Mouse (Mus musculus): Measurements from ENCODE around the gene Nrp2.

The Nrp2 gene

DNA sequence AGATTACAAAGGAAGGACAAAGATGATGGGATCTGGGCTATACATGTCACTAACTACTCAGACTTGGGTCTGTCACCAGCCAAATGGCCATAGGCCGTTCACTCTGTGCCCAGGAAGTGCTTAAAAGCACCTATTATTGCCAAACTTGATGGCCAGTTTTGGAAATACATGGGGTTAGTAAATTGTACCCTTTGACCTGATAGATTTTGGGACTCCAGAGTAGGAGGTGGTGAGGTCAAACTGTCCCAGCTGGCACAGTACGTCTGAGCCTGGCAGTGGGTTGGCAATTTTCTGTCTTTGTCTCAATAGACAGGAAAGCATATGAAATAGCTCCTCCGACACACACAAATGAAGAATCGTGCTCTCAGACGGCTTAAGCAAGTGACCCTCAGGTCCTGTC lies 20.8 kb downstream of the Nrp2 start:
- DNase-seq (ENCODE audit: low spot score in 2 of 2): no peak

DNA sequence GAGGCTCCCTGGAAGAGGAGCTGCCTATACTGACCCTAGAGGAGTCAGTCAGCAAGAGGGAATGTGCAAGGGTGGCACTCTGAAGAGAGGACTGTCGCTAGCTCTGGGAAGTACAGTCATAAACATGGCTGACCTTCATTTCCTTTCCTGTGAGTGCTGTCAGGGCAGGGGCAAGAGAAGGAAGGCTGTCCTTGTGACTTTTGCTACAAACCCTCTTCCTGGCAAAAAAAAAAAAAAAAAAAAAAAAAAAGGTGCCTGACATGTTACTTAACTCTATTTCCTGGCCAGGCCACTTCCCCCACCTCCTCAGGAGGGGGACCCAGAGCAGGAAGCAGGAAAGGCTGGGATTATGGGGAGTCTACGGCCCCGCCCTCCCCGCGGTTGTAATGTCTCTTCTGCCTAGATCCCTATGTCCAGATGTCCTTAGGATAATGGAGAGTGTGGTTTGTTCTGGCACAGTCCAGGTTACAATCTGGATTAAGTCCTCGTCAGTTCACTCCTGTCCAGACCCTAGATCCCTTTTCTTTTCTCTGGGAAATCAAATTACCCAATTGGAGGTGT lies 21.5 kb downstream of the Nrp2 start:
- DNase-seq (ENCODE audit: low spot score in 2 of 2): no peak

DNA sequence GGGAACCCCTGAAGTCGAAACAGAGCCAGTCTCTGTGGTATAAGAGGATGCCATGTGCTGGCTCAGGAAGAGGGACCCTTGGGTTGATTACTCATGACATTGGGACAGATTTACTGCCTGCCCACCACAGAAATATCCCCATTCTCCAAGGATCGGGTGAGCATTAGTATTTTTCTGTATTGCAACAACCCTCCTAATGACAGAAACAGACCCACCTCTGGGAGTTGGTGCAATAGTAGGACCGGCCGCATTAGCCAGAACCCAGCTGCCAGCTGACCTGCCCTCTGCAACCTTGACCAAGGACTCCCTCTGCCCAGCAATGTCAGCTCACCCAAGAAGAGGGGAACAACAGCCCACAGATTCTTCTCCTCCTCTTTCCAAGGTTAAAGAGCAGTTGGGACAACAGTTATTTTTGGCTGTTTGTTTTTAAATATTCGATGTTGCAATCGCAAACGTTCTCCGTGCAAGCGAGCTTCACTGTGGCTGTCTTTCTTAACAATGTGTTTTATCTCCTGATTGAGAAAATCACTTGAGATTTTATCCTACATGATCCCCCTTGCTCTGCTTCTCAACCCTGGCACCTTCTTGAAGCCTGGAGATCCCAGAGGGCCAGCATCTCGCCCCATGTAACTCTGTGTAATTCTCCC lies 22.1 kb downstream of the Nrp2 start:
- no peak for DNase-seq (ENCODE audit: low spot score in 2 of 2)

DNA sequence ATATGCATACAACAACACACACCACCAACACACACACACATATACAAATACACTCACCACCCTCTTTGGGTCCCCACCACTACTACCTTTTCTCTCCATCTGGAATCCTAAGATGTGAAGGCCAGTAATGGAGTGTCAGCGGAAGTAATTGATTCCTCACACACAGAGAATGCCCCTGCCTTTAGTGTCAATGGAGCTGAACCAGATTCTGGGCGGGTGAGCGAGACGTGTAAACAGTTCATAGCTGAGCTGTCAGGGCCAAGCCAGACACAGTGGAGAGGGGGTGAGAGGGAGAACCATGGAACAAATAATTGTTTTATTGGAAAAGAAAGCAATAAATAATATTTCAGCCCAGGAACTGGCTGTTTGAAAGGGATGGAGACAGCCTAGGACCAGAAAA lies 24.1 kb downstream of the Nrp2 start:
- DNase-seq (ENCODE audit: low spot score in 2 of 2): no peak

DNA sequence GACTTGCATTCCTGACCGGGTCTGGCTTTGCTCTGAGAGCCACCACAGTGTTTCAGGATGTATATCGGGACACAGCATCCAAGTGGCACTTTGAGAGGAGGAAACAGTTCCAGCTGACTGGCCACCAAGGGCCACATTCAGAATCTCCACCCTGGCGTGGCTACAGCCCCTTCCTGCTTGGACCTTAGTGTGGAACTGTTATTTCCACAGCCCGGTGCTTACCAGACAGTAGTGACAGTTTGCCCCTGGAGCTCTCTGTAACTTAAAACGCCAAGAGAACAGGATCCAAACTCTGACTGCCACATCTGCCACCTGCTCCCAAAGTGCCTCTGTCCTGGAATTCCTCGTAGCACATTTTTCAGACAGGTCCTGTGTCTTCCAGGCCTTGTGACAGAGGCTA lies 25.3 kb downstream of the Nrp2 start:
- no peak for DNase-seq (ENCODE audit: low spot score in 2 of 2)

DNA sequence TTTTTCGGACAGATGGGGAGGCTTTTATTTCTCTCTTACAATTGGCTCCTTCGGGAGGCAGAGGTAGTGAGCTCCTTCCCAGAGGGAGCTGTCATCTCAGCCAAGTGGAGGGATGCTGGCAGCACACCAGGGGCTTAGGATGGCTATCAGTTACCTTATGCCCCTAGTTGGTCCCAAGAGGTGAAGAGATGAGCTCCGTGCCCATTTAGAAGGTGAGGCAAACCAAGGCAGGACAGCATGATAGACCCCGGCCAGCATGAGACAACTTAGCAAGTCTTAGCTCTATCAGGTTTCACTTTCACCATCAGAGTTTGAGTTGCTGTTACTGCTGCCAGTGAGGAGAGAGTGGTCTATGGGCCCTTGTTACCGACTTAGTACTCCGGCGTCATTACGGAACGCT lies 25.8 kb downstream of the Nrp2 start:
- no peak for DNase-seq (ENCODE audit: low spot score in 2 of 2)

DNA sequence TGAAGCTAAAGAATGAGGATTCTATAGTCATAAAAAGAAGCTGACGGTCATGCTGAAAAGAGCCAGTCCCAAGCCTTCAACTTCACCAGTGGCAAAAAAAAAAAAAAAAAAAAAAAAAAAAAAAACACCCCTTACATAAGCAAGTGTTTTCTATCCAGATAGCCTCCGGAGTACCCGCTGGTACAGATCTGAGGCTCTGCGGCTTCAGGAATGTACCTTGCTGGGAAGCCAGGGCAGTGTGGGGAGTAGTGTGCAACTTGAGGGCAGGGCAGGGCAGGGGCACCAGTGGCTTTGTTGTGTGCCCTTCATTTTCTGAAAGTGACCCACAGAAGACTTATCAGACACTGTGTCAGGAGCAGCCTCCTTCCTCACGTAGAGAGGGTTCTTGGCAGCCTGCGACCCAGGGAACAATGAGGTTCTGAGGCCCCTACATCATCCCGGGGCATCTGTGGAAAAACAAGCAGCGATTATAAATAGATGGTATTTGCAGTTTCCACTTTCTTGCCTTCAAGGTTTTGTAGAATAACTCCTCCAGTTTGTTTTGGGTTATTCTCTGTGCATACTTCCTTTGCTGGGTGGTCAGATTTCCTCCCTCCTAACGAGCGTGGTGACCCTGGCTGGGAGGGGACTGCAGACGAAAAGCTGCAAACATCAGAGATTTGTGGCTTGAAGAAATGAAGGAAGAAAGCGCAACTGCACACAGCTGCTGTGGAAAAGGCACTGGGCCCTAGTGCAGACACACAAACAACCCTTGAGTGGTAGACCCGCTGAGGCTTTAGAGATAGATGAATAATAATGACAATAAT lies 26.5 kb downstream of the Nrp2 start:
- no peak for DNase-seq (ENCODE audit: low spot score in 2 of 2)

DNA sequence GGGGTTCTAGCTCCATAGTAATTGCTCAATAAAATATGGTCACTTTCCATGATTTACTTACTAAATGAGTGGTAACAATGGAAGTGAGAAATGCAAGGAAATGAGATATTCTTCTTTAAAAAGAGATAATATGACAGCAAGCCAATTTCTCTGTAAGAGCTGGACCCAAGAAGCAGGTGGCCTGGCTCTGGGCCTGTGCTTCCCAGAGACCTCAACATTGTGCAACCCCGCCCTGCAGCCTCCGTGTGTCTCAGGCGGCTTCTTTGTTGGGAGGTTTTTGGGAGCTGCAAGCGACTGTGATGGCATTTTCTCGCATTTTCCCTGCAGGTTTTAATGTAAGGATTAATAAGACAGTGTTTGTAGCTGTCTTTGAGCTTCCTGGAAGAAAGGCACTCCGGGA lies 29.0 kb downstream of the Nrp2 start:
- no peak for DNase-seq (ENCODE audit: low spot score in 2 of 2)

DNA sequence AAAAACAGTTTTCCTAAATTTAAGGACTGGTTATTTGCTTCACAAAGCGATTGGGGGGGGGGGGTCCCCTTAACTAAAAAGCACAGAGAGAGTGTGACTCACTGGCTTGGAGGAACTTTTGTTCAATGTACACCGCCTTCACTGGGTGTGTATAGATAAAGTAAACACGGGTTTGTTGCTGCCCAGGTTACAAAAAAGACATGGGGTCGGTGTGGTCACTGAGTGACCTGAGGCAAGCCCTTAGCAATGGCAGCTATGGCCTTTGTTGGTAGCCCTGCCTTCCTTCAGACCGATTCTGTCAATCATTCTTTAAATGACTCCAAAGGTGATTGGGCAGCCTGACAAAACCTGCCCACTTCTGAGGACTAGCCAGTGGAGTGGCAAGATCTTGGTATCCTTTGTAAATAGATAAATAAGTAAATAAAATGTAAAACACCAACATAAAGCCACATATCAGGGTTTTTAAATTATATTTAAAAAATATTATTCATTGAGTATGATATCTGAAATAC lies 31.4 kb downstream of the Nrp2 start:
- no peak for DNase-seq (ENCODE audit: low spot score in 2 of 2)

DNA sequence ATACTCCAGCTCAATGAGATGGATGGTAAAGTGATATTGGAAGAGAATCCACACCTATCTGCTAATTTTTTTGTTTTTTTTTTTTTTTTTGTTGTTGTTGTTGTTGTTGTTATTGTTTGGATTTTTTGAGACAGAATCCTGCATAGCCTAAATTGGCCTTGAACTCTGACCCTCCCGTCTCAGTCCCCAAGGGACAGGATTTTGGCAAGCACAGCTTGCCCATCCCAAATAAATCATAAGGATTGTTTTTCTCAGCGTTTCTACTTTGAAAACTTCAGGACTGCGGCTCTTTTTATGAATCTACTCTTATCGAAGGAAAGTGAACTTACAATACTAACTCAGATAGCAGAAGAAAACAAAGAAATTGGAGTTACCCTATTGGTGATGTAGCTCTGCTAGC lies 31.9 kb downstream of the Nrp2 start:
- DNase-seq (ENCODE audit: low spot score in 2 of 2): no peak

DNA sequence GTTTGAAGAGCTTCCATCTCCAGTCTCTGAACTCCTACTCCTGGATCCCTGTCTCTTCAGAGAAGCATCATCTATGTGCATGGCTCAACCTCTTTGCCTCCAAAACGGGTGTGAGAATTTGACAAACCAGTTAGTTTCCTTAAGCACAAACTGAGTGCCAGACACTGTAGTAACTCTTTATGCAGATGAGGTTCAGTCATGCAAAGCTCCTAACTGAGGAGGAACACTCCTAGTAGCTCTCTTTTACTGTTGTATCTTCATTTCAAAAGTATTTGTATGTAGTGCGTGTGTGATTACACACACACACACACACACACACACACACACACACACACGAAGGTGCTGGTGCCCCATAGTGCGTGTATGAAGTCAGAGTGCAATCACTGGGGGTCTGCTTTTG lies 32.8 kb downstream of the Nrp2 start:
- no peak for DNase-seq (ENCODE audit: low spot score in 2 of 2)

DNA sequence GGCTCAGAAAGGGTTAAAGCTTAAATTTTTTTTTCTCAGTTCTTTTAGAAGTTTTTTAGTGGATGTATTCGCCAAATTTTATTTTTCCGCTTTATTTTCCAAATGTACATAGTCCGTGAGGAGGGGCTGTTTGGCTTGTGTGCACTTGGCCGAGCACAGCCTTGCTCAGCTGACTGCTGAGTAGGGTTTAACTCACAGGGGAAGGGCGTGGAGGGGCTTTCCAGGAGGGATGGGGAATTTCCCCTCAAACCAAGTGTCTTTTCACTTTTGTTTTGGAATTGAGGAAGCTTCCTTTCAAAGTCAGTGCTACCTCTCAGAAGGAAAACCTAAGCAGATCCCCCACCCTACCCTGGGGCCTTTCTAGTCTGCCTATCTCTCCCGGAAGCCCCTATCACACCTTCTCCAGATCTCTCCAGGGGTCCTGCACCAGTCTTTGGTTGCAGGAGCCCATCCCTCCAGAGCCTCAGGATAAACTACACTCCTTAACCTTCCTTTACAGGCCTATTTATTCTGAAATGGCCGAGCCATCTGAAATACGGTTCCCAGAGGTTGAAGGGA lies 33.4 kb downstream of the Nrp2 start:
- DNase-seq (ENCODE audit: low spot score in 2 of 2): no peak

DNA sequence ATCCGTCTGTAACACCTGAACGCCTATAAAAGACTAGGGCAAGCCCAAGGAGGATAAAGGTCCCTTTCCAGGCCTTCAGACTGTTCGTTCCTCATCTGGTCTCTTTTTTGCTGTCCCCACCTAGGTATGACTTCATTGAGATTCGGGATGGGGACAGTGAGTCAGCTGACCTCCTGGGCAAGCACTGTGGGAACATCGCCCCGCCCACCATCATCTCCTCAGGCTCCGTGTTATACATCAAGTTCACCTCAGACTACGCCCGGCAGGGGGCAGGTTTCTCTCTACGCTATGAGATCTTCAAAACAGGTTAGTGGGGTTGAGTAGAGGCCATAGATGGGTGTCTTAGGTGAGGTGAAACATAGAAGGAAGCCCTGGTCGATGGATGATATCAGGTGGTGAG lies 35.1 kb downstream of the Nrp2 start:
- DNase-seq (ENCODE audit: low spot score in 2 of 2): no peak

DNA sequence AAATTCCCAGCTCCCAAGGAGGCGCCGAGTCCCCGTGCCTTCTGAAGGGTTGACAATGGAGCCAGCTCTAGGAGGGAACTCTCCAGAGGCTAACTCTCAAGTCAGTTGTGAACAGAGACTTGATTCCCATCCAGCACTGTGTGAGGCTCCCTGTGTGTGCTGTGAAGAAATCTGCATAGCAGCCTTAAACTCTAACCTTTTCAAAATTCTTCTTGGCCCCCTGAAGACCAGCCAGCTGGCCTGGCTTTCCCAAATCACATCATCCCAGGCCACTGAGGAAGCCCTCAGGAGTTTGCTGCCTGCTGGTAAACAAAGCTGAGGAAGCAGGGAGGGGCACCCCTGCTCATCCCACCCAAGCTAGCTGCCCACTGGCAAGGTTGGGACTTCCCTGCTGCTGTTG lies 39.0 kb downstream of the Nrp2 start:
- DNase-seq (ENCODE audit: low spot score in 2 of 2): no peak

DNA sequence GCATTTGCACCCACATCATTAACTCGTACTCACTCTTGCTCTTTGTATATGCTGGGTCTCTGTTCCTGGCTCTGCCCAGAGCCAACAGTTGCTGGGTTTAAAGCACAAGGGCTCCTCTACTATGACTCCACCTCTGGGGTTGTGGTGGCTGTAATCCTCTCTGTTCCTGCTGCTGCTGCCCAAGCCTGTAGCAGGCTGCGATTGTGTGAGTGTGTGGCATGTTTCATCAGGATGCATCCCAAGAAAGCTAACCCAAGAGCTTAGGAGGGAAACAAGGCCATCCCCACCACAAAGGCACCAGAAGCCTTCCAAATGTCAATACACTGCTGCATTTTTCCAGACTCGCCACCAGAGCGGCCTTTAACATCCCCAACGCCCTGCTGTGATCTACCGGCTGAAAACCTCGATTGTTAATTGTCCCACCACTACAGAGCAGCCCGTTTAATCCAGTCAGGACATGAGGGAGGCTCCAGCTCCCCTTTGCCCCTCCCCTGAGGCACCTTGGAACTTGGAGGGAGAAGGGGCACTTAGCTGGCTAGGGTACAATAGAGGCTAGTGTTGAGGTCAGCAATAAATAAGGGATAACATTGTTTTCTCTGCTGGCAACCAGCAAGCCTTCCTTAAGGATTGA lies 40.1 kb downstream of the Nrp2 start:
- no peak for DNase-seq (ENCODE audit: low spot score in 2 of 2)

DNA sequence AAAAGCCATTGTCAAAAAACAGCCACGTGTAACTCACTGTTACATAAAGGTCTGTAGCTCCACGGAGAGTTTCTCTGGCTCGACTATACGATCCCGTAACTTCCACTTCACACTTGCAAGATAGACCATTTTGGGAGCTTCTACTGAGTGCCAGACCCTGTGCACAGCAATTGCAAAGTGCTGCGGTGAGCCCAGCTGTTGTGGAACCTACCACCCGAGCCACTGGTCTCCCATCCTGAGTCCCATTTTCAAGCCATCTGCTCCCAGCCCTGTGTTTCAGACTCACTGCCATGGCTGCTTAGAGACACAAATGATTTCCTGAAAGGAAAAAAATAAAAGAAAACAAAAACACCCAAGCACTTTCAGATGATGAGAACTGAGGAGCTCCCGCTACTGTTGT lies 42.8 kb downstream of the Nrp2 start:
- no peak for DNase-seq (ENCODE audit: low spot score in 2 of 2)

DNA sequence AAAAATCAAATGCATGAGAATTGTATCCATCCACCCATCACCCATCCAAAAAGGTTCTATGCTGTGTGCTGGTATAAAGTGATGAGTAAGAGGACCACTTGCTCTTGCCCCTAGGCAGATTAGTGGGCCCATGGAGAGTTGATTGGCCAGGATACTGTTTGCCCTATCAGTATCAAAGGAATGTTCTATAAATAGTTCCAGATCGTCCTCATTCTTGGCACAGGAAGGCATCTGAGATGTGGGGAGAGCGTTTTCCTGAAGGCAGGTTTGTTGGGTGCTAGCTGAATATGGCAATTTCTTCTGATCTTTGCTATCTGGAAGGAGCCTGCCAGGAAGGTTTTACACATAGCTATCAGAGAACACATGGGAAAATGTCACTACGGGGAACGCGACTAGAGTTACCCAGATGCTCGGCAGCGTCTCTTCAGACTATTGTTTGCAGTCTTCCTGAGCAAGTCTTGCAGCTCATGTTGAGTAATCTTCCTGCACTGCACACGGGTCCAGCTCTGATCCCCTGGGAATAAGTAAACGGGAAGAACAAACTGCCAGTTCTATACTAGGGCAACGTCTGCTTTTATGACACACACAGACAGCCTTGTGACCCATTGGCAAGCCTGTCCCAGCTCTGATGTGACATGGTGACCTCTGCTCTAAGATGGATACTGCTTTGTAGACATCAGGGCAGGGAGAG lies 44.5 kb downstream of the Nrp2 start:
- DNase-seq (ENCODE audit: low spot score in 2 of 2): no peak

DNA sequence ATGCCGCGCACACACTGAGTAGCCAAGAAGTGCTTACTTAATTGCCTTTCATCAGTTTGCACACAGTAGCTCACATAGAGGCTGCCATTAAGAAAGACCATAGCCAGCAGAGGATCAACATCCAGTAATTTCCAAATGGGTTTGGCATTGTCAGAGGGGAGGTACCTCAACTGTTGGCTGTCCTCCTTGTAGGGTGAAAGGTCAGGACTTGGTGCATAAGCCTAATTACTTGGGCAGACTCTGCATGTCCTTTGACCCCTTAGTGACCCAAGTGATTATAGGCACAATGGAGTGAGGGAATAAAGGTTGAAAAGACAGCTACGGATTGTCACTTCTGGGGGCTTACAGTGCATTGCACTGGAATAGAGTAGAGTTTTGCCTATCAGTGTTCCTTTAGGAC lies 45.3 kb downstream of the Nrp2 start:
- no peak for DNase-seq (ENCODE audit: low spot score in 2 of 2)

DNA sequence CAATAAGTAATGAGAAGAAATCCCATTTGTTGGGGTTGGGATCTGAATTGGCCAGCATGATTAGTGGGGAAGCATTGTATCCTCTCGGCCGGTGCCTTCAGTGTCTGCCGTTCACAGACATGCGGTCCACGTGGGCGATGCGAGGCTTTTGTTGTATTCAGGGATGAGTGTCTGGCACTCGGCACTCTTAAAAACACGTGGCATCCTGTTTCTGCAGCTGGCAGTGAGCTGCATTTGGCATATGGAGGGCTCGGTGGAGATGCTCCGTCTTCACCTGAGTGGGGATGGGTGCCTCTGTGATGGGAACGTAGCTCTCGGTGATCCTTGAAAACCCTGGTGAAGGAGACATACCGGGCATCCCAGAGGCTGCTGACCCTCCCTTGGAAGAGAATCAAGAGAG lies 46.6 kb downstream of the Nrp2 start:
- no peak for DNase-seq (ENCODE audit: low spot score in 2 of 2)

DNA sequence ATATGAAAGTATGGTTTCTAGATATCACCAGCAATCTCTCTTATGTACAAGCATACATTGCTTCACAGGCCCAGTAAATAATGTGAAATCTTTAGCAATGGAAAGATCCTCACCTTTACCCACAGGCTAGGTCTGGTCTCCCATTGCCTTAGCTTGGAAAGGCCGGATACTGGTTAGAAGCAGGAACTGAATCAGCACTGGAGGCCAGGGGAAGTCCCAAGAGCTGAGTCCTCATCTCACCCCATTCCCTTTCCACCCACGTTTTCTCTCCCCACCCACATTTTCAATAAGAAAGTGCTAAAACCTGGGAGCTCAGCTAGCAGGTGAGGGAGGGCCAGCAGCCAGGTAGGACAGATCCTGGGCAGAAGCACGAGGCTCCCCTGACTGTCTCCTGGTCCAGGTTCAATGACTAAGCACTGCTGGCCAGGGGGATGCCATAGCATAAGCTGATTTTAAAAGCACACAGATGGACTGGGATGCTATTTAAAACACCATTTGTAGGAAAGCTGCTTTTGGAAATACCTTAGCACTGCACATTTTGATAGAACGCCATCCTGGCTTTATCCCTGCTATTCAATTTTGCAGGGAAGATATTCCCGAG lies 47.4 kb downstream of the Nrp2 start:
- DNase-seq (ENCODE audit: low spot score in 2 of 2): no peak

Measured in spleen, postnatal 4 days (tissue).